Mouse (Mus musculus): ENCODE measurements around the gene Ntng1. TPM values are rescaled to one million over a fixed set of nuclear protein-coding genes. Genes with fewer than 3 reads are reported as not detected.

The Ntng1 gene
- total and polyA plus RNA-seq, 2 experiments, result not detected

GRCm38 (mm10) chr3:110085336-110085735, 58.5 kb downstream of the Ntng1 start:
- no peak overlapping the region for H3K27ac ChIP-seq (replicated peaks; ENCODE audit: insufficient read depth, low read depth, low read length)
- no peak for DNase-seq (ENCODE audit: extremely low read depth, low read depth, low spot score)
- no peaks in the 10 kb centered on the region for H3K79me2 ChIP-seq (ENCODE audit: control insufficient read depth, insufficient read depth, low read length)
- H3K27me3 ChIP-seq (ENCODE audit: control insufficient read depth, insufficient read depth, low read length), result no peaks in the 10 kb centered on the region
- no peaks in the 10 kb centered on the region for H3K4me1 ChIP-seq (ENCODE audit: control insufficient read depth, insufficient read depth, low read length)
- TF ChIP-seq CTCF (IDR thresholded peaks at IDR 0.05; ENCODE audit: low read depth, low read length) (no peak), POLR2A (IDR thresholded peaks at IDR 0.05; ENCODE audit: extremely low read depth, insufficient read depth, low read length) (no peak)
- 41% methylated on average over 2 of the region's 2 CpGs for WGBS
- no peak overlapping the region for H3K4me3 ChIP-seq (ENCODE audit: insufficient read depth, low read depth, low read length)
- H3K36me3 ChIP-seq (ENCODE audit: control insufficient read depth, insufficient read depth, low read length), result no peaks in the 10 kb centered on the region
- H3K9ac ChIP-seq (ENCODE audit: low read depth, low read length), result no peak overlapping the region

GRCm38 (mm10) chr3:110064709-110065256, 79.0 kb downstream of the Ntng1 start:
- 87% methylated on average over 6 of the region's 6 CpGs for WGBS

DNA sequence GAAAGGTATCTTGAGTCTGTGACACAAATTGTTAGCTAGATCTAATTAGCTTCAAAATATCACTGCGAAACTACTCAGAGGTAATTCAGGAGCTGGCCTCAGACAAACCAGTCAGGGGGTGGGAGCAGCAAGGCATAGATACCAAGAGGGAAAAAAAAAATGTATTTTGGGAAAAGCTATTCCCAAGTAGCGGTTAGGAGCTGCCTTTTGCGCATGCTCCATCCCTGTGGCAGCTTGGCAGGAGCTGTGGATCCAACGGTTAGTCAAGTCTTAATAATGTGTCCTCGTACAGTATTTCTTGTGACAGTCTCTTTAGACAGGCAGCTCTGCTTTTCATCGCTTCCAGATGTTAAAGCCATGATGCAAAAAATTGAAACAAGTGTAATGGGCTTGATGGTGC, 87.9 kb downstream of the Ntng1 start:
- 89% methylated on average over 6 of the region's 6 CpGs for WGBS
- H3K4me1 ChIP-seq (ENCODE audit: control insufficient read depth, insufficient read depth, low read length), result no peaks in the 10 kb centered on the region

More at GRCm38 (mm10) chr3:110064709-110065256, 79.0 kb downstream of the Ntng1 start:
- H3K4me3 ChIP-seq (ENCODE audit: insufficient read depth, low read depth, low read length), result no peak overlapping the region
- H3K9ac ChIP-seq (ENCODE audit: low read depth, low read length), result no peak overlapping the region
- H3K36me3 ChIP-seq (ENCODE audit: control insufficient read depth, insufficient read depth, low read length), result no peaks in the 10 kb centered on the region
- H3K27ac ChIP-seq (replicated peaks; ENCODE audit: insufficient read depth, low read depth, low read length), result no peak overlapping the region
- no peak for DNase-seq (ENCODE audit: extremely low read depth, low read depth, low spot score)
- no peaks in the 10 kb centered on the region for H3K79me2 ChIP-seq (ENCODE audit: control insufficient read depth, insufficient read depth, low read length)
- no peaks in the 10 kb centered on the region for H3K4me1 ChIP-seq (ENCODE audit: control insufficient read depth, insufficient read depth, low read length)
- H3K27me3 ChIP-seq (ENCODE audit: control insufficient read depth, insufficient read depth, low read length), result 0 out of 2 replicates have a peak, but pooled peaks cover 1% of the 10 kb centered on the region
- TF ChIP-seq POLR2A (IDR thresholded peaks at IDR 0.05; ENCODE audit: extremely low read depth, insufficient read depth, low read length), result no peak
- TF ChIP-seq CTCF (IDR thresholded peaks at IDR 0.05; ENCODE audit: low read depth, low read length), result no peak

DNA sequence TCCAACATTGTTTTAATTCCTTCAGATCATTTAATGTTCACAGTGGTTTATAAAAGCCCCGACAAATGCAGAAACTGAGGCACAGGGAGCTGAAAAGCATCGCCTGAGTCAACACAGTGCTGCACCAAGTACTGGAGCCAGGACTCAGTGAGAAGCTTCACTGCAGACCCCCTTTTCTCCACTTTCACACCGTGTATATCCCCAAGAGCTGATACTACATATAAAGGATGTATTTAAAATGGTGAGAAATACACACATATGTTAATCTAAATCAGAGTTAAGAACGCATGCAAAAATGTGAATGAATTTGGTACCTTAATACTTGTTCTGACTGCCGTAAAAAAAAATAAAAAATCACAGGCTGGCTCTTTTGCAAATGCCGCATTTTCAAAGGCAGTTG, 88.4 kb downstream of the Ntng1 start:
- Histone ChIP-seq H3K4me3 (ENCODE audit: insufficient read depth, low read depth, low read length) (no peak overlapping the region), H3K27ac (replicated peaks; ENCODE audit: insufficient read depth, low read depth, low read length) (no peak overlapping the region), H3K36me3 (ENCODE audit: control insufficient read depth, insufficient read depth, low read length) (no peaks in the 10 kb centered on the region), H3K9ac (ENCODE audit: low read depth, low read length) (no peak overlapping the region), H3K79me2 (ENCODE audit: control insufficient read depth, insufficient read depth, low read length) (no peaks in the 10 kb centered on the region), H3K4me1 (ENCODE audit: control insufficient read depth, insufficient read depth, low read length) (no peaks in the 10 kb centered on the region), H3K27me3 (ENCODE audit: control insufficient read depth, insufficient read depth, low read length) (no peaks in the 10 kb centered on the region)
- 87% methylated on average over 6 of the region's 6 CpGs for WGBS
- no peak for DNase-seq (ENCODE audit: extremely low read depth, low read depth, low spot score)
- TF ChIP-seq POLR2A (IDR thresholded peaks at IDR 0.05; ENCODE audit: extremely low read depth, insufficient read depth, low read length) (no peak), CTCF (IDR thresholded peaks at IDR 0.05; ENCODE audit: low read depth, low read length) (no peak)

More for the DNA sequence above, 87.9 kb downstream of the Ntng1 start:
- TF ChIP-seq POLR2A (IDR thresholded peaks at IDR 0.05; ENCODE audit: extremely low read depth, insufficient read depth, low read length) (no peak), CTCF (IDR thresholded peaks at IDR 0.05; ENCODE audit: low read depth, low read length) (no peak)
- Histone ChIP-seq H3K4me3 (ENCODE audit: insufficient read depth, low read depth, low read length) (no peak overlapping the region), H3K36me3 (ENCODE audit: control insufficient read depth, insufficient read depth, low read length) (no peaks in the 10 kb centered on the region), H3K27ac (replicated peaks; ENCODE audit: insufficient read depth, low read depth, low read length) (no peak overlapping the region), H3K9ac (ENCODE audit: low read depth, low read length) (no peak overlapping the region), H3K27me3 (ENCODE audit: control insufficient read depth, insufficient read depth, low read length) (no peaks in the 10 kb centered on the region), H3K79me2 (ENCODE audit: control insufficient read depth, insufficient read depth, low read length) (no peaks in the 10 kb centered on the region)
- no peak for DNase-seq (ENCODE audit: extremely low read depth, low read depth, low spot score)

GRCm38 (mm10) chr3:110054125-110054524, 89.7 kb downstream of the Ntng1 start:
- no peak overlapping the region for H3K4me3 ChIP-seq (ENCODE audit: insufficient read depth, low read depth, low read length)
- no peaks in the 10 kb centered on the region for H3K79me2 ChIP-seq (ENCODE audit: control insufficient read depth, insufficient read depth, low read length)
- no peaks in the 10 kb centered on the region for H3K36me3 ChIP-seq (ENCODE audit: control insufficient read depth, insufficient read depth, low read length)
- no peaks in the 10 kb centered on the region for H3K4me1 ChIP-seq (ENCODE audit: control insufficient read depth, insufficient read depth, low read length)
- 72% methylated on average over 2 of the region's 2 CpGs for WGBS
- no peak overlapping the region for H3K9ac ChIP-seq (ENCODE audit: low read depth, low read length)
- DNase-seq (ENCODE audit: extremely low read depth, low read depth, low spot score), result no peak
- no peak overlapping the region for H3K27ac ChIP-seq (replicated peaks; ENCODE audit: insufficient read depth, low read depth, low read length)
- TF ChIP-seq POLR2A (IDR thresholded peaks at IDR 0.05; ENCODE audit: extremely low read depth, insufficient read depth, low read length) (no peak), CTCF (IDR thresholded peaks at IDR 0.05; ENCODE audit: low read depth, low read length) (no peak)
- no peaks in the 10 kb centered on the region for H3K27me3 ChIP-seq (ENCODE audit: control insufficient read depth, insufficient read depth, low read length)

DNA sequence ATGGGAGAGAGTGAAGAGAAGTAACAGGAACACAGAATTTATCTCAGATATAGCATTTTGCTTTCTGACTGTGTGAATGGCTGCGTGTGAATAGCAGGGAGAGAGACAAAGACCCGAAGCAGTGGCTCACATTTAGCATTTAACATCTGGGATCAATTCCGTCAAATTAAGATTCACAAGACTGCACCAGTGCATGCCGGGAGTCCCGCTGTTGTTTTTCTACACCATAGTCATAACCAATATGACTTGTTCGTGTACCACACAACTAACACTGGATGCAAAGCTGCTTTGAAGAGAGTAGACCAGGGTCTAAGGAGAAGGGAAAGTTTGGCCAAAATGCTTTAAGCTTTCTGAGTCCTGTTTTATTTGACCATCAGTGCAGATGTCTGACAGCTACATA, 95.7 kb downstream of the Ntng1 start:
- Histone ChIP-seq H3K27me3 (ENCODE audit: control insufficient read depth, insufficient read depth, low read length) (no peaks in the 10 kb centered on the region), H3K27ac (replicated peaks; ENCODE audit: insufficient read depth, low read depth, low read length) (no peak overlapping the region), H3K9ac (ENCODE audit: low read depth, low read length) (no peak overlapping the region), H3K4me3 (ENCODE audit: insufficient read depth, low read depth, low read length) (no peak overlapping the region), H3K36me3 (ENCODE audit: control insufficient read depth, insufficient read depth, low read length) (no peaks in the 10 kb centered on the region), H3K4me1 (ENCODE audit: control insufficient read depth, insufficient read depth, low read length) (no peaks in the 10 kb centered on the region), H3K79me2 (ENCODE audit: control insufficient read depth, insufficient read depth, low read length) (no peaks in the 10 kb centered on the region)
- TF ChIP-seq CTCF (IDR thresholded peaks at IDR 0.05; ENCODE audit: low read depth, low read length), result no peak
- no peak for TF ChIP-seq POLR2A (IDR thresholded peaks at IDR 0.05; ENCODE audit: extremely low read depth, insufficient read depth, low read length)
- WGBS, result 81% methylated on average over 6 of the region's 6 CpGs
- no peak for DNase-seq (ENCODE audit: extremely low read depth, low read depth, low spot score)
